Mouse (Mus musculus) adrenal gland, adult 8-10 months (tissue): Measurements from ENCODE around the gene Slc16a13. TPM values are rescaled to one million over a fixed set of nuclear protein-coding genes. Genes with fewer than 3 reads are reported as not detected.

Source experiments
- DNase-seq: peaks from one replicate; pipeline ENCODE4 v3.0.0; 2022
- total RNA-seq, 4 experiments: library from RNA; stranded (reverse); gene quantifications; 2 replicates each; pipeline ENCODE4 v1.2.4; 2022

Gene Slc16a13
- 1 to 10 TPM; 4.4 to 9.4 (median 6.6) TPM for total RNA-seq

DNA sequence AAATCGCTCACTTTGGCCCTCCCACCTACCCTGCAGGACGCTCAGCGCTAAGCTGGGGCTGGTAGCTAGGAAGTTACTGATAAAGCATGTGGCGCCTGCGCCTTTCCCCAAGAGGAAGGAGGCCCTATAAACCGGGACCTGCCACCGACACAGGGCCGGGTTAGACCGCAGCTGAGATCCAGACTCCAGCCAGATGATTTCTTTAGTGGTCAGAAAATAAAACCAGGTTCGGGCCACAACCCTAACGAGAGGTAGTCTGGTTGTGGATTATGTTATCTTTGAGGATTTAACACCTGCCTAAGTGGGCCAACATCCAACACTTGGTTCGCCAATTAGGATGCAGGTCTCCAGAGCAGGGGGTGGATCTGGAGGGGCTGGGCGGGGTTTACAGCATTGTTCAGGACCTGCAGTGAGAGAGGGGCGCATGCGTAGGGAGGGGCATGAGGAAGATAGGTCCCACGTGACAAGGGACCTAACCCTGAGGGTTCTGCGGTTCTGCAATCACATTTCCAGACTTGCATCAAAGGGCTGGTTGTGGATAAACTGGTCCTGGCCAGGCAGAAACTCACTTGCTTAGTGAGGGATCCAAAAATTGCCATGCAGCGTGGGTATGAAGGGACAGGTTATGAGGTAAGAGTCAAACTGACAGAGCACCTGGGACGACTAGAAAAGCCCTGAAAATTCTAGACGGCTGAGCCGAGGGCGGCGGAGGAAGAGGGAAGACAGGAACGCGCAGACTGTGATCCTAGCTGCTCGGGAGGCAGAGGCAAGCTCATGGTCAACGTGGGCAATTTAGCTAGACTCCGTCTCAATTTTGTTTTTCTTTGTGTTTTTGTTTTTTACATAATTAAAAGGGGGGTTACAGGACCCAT, at the start of gene Slc16a13:
Slc16a13 (minus strand) TSS at position 334 of the 872 bp plus-strand sequence.
- peak; percentile 95 for DNase-seq

DNA sequence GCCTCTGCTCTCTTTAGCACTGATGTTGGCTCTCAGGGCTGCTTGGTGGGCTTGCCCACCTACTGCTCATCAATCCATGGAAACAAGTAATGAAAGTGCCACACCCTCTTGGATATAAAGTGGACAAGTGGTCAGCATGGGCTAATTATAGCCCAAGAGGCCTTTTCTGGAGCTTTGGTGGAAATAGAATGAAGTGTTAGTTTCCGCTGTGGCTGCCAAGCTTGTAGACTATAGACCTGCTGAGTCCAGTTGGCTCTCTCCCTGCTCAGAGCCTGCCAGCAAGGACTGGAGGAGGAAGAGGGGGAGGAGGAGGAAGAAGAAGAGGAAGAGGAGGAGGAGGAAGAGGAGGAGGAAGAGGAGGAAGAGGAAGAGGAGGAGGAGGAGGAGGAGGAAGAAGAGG, 45.5 kb upstream of the Slc16a13 start:
- DNase-seq: no peak

- no peak for DNase-seq
Observed at GRCm38 (mm10) chr11:70265819-70266218, 45.0 kb upstream of the Slc16a13 start.

DNA sequence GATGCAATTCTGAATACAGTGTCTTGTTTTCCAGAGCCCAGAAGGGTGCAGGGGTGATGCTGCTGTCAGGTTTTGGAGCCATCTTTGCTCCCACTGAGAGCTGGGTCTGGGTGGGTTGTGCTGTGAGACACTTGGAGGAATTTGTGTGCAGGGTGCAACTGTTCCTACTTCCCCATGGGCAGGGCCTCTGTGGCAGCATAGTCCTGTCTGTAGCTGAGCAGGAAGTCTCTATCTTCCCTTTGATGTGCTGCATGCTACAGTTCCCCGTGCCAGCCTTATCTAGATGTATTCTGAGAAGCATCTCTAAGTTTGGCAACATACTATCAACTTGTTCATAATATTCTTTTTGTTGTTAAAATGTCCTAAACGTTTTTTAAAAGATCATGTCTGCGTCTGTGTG, 44.4 kb upstream of the Slc16a13 start:
- DNase-seq: no peak

- DNase-seq: no peak
Observed at GRCm38 (mm10) chr11:70259035-70259434, 38.2 kb upstream of the Slc16a13 start.

DNA sequence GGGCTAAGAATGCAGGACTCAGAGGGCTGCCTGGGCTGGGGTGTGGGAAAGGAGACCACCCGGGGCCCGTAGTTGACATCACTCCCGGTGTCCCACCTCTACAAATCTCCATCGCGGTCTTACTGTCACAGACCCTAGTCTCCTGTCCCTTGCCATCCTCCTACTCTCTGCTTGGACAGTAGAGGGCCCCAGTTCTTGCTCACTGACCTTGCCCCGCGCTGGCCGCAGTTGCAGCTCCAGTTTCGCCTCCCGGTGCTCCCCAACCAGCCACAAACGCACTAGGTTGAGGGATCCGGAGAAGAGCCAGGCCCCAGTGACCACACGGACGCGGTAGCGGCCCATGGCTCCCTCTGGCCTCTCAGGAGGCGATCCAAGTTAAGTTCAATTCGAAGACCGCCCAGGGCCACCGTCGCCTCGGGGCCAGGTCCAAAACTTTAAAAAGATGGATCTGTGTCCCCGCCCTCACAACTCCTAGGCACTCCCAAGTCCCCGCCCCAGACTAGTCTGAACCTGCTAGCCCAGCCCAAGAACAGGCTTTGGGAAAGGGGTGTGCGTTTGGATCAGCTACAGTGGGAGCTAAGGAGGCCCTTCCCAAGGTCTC, 34.2 kb upstream of the Slc16a13 start, which contains the start of gene Alox12:
Alox12 (minus strand) TSS at position 423 of the 601 bp plus-strand sequence.
- no peak for DNase-seq

DNA sequence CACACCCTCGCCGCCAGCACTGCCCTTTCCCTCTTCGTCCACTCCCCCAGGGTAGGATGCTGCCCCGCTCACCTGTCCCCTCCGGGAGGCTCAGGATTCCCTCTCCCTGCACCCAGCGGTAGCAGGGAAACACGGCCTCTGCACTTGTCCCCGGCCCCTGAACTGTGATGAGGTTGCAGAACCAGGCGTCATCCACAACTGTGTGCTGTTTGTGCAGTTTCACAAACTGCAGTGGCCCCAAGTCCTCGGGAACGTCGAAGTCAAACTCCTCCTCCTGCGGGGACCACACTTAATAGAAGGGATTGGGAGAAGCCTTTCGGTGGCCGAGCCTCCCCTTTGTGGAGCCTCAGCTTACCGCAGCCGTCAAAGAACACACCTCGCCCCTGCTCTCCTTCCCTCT, 33.5 kb upstream of the Slc16a13 start:
- DNase-seq: no peak

GRCm38 (mm10) chr11:70251853-70252252, 31.0 kb upstream of the Slc16a13 start:
- DNase-seq: no peak

GRCm38 (mm10) chr11:70250150-70250549, 29.3 kb upstream of the Slc16a13 start:
- DNase-seq: no peak

- no peak for DNase-seq
Observed at GRCm38 (mm10) chr11:70247136-70247845, 26.4 kb upstream of the Slc16a13 start.

- DNase-seq: no peak
Observed at GRCm38 (mm10) chr11:70242591-70242990, 21.7 kb upstream of the Slc16a13 start.

DNA sequence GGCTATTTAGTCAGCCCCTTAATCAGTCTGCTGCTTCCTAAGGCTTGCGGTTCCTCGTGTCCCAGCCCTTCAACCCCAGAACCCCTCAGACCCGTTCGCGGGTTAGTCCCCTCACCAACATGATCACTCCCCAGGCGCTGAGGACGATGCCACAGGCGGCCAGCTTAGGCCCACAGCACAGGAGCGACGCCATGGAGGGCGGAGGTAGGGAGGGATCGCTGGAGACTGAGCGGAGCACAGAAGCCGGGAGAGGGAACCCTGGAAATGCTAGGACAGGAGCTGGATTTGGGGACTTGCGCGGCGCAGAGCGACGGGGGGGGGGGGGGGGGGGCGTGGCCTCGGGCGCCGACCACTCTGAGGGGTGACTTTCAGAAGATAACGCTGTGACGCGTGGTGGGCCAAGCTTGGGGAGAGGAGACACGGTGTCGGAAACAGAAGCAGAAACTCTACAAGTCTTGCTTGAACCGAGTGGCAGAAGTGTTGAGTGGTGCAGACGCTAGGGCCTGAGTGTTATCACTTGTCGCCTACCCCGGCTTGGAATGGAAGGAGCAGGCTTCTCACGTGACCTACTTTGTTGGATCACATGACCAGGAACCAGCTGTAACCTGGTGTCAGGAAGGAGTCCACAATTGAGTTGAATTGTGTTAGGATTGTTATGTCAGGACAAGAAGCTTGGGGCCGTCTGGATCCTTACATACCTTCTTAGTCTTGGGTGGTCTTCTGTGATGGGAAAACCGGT, 18.8 kb upstream of the Slc16a13 start, which contains the start of the genes Gm21988 and Rnasek:
Gm21988 (minus strand) TSS at position 290 of the 739 bp plus-strand sequence.
Rnasek (minus strand) TSS at position 302 of the 739 bp plus-strand sequence.
- DNase-seq: peak; percentile 75

DNA sequence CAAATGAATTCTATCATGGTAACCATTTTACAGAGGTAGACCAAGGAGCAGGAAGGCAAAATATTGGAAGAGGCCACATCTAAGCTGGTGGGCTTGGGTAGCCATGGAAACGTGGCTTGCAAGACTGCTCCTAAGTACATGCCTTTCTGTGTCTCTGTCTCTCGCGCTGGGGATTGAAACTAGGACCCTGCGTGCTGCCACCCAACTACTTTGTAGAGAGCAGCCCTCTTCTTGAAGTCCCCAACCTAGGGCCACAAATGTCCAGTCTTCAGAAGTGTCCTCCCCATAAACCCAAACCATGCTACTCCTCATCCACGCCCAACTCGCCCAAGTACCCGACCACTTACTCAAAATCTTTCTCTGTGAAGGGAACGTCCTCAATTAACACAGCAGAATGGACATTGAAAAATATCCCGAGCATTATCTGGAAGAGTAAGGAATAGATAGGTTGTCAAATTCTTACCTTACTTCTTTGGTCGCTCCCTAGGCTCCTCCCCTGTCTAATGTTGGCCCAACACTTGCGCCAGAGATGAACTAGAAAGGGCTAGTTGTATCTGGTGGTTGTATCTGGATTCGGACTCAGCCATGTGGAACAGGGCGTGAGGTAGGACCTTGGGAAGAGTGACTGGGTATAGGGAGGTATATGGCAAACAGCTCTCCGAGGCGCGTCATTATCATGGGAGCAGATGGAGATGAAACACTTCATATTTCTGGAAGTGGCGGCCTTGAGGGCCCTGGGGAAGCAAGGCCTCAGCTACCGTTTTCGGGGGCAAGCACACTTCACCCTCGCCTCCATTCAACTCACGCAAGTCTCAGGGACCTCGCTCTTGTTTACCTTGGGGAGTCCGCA, 18.0 kb upstream of the Slc16a13 start:
- DNase-seq: no peak

GRCm38 (mm10) chr11:70237457-70238167, 16.7 kb upstream of the Slc16a13 start, which contains the start of gene 0610010K14Rik:
TSS of gene 0610010K14Rik (minus strand) at chr11:70237914.
- DNase-seq: peak; percentile 96

DNA sequence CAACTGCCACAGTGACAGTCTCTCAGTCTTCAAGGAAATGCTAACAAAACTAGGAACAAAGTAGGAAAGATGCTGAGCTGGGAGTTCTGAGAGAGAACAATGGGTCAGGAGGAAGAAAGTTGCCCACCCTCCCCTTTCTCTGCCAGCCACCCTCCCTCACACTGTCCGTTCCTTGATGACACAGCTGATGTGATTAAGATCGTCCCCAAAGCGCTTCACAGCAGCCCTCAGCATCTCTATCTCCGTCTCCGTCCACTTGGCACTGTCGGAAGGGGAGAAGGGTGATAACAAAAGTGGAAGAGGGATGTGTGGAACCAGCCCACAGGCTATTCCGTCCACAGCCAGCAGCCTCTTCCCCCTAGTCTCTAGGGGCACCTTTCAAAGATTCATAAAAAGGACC, 15.9 kb upstream of the Slc16a13 start:
- no peak for DNase-seq

GRCm38 (mm10) chr11:70235254-70235900, 14.5 kb upstream of the Slc16a13 start:
- DNase-seq: no peak

DNA sequence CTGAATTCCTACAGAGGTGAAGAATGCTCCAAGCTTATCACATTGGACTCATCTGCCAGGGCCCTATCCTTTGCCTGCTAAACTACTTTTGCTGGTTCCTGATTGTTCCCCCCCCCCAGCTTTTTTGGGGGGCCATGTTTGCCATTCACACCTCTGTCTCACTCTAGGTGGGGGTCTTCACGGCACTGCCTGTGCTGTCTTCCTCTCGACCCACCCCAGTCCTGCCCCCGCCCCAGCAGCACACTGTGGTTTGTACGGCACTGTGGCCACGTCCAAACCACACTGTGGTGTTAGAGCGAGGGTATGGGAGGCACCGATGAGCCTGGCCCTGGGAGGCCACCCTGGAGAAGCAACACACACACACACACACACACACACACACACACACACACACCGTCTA, 13.6 kb upstream of the Slc16a13 start:
- no peak for DNase-seq

GRCm38 (mm10) chr11:70234037-70234436, 13.2 kb upstream of the Slc16a13 start:
- no peak for DNase-seq

GRCm38 (mm10) chr11:70233016-70233415, 12.2 kb upstream of the Slc16a13 start:
- no peak for DNase-seq

GRCm38 (mm10) chr11:70232546-70232945, 11.7 kb upstream of the Slc16a13 start:
- no peak for DNase-seq
